Mouse (Mus musculus): Measurements from ENCODE around the gene Fbxl21.

- TF ChIP-seq POLR2A (IDR thresholded peaks at IDR 0.05; ENCODE audit: insufficient read length, low read depth) (no peak), CEBPB (IDR thresholded peaks at IDR 0.05; ENCODE audit: insufficient read depth, poor library complexity, severe bottlenecking) (no peak), TCF3 (IDR thresholded peaks at IDR 0.05; ENCODE audit: insufficient read length, low read depth) (no peak), MYOG (IDR thresholded peaks at IDR 0.05; ENCODE audit: control insufficient read depth in 1 of 3, insufficient read depth in 1 of 3, insufficient read length in 2 of 3, low read depth in 2 of 3) (no peak)
Measured at GRCm38 (mm10) chr13:56526871-56527270, 4.6 kb downstream of the Fbxl21 start.

All from myocyte (in vitro differentiated cells).